Mouse (Mus musculus): ENCODE measurements at regions not wholly inside any gene's neighbourhood (a gene's known extent, or its start where the extent isn't known, plus 50 kb on each side); places are given as distances from the start of the nearest gene placed in this dataset.
A peak's percentile ranks its signal among the peaks of the same experiment; 100 is the strongest.
"Not testable (repeated sequence)": the region's sequence is repeated elsewhere in the genome, so short reads cannot be mapped to it uniquely, and the experiment has no call there.

DNA sequence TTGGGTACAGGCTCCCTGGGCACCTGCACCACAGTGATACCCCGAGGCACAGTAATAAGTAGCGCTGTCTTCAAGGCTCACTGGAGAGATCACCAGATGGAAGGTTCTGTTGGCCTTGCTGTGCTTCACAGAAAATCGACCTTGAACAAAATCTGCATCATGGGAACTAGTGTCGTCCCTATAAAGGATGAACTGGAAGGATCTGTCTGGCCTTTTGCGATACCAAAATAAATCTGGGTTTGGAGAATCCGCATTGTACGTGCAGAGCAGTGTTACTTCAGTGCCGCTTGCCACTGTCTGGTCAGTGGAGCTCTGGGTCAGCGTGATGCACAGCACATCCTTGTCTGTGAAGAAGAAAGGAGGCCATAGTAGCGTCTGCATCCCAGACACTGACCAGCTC is 105.3 kb downstream of the Dad1 start:
- no peak for DNase-seq

DNA sequence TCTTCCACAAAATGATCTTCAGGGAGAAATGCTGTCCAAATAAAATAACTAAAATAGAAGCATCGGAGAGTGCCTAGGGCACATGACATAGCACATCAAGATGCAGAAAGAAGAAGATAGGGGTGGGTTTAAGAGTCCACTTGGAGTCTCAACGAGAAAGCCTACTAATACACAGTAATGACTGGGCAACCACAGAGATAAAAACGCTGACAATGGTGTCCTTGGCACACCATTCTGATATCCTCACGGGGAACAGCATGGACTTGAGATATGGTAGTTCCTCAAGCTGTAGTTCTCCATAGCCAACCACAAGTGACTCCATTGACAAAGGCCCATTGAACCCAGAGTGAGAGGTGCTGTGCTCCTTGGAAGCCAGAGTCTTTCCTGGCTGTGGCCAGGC is 105.8 kb downstream of the Dad1 start:
- no peak for DNase-seq

DNA sequence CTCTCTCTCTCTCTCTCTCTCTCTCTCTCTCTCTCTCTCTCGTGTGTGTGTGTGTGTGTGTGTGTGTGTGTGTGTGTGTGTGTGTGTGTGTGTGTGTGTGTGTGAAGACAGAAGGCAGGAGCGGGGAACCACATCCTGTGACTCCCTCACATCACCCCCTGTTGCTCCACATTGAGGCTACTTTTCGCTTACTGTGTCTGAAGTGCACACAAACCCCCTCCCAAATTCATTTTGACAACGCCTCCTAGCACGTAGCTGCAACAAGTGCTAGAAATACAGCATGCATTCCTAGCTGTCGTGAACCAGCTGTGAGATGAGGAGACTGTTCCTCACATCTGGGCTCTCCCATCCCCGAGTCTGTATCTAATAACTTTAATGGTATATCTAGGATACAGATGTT is 106.4 kb downstream of the Dad1 start:
- no peak for DNase-seq

DNA sequence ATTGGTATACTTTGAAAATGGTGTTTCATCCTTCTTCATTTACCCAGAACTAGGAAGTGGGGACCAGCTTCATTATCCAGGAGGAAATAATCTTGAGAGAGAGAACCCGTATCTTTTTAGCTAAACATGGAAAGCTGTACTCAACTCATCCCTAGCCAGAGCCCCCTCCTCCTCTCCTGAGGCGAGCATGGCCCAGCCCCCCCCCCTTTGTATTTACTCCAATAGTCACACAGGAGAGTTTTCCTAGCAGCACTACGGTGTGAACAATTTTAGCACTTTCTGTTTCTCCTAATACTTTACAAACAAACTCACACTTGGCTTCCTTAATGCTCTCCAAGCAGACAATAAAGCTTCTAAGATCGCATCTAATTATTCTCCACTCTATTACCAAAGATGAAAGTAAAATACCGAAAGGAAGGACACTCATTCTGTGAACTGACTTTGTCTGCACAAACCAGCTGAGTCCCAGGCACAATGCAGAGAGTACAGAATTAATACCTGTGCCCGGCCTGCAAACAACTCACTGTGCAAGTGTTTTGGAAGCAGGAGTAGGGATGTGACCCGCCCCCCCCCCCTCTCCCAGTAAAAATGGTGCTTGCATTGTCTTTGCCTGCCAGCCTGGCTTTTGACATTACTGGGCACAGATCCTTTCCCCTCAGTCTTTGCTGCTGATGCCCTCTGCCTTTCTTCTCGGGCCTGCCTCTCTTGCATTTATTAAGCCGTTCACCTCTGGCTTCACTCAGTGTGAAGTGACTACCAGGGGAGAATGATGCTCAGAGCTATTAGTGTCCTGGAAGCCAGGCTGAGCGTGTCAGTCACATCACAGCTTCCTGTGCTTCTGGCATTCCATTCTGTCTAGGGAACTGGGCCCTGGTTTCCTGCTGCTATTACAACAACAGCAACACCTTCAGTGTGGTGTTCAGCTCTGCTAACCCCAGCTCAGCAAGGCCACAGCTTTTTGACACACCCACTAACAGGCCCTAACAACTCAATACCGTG is 107.9 kb downstream of the Dad1 start:
- no peak for DNase-seq

DNA sequence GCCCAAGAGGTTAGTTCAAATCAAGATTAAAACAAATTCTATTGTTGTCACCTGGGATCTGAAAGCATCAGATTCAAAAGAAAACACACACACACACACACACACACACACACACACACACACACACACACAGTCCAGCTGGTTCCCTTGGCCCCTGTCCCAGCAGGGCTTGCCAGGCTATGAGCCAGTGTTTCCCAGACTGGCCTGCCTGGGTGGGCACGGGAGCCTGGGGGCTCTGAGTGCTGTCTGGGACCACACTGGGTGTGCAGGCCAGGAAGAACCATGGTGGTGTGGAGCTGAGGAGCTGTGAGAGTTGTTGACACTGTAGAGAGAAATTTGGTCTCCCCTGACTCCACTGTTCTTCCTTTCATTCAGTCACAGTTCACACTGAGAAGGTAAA is 110.1 kb downstream of the Dad1 start:
- DNase-seq: peak; percentile 18

DNA sequence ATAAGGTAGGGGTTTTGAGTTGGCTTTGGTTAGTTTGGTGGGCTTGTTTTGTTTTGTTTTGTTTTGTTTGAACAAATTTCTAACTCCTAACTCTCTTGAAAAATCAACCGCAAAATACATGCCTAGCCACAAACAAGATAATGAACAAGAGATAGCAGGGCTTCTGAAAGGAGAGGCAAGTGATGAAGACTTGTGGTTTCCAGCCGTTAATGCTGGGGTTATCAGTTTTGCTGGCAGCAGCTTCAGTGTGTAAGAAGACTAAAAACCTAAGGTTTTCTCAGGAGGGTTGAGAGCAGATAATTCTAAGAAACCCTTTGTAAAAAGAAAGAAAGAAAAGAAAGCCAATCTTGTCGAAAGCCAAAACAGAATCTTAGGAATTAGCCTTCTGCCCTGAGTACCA is 115.6 kb downstream of the Dad1 start:
- no peak for DNase-seq

DNA sequence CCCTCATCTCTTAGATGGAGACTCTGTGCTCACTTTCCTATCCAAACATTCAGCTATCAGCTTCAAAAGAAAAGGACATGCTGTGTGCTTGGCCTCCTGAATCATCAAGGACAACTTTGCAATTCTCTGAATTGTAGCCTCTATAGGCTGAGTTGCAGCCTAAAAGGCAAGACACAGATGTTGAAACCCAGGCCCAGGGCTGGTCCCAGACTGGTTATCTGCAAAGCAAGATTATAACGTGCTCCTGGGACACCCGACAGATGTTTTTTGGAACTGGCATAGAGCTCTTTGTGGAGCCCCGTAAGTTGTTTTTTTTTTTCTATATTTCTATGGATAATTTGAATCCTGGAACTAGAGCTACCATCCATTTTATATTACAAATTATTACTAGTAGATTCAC is 117.4 kb downstream of the Dad1 start:
- DNase-seq: no peak

DNA sequence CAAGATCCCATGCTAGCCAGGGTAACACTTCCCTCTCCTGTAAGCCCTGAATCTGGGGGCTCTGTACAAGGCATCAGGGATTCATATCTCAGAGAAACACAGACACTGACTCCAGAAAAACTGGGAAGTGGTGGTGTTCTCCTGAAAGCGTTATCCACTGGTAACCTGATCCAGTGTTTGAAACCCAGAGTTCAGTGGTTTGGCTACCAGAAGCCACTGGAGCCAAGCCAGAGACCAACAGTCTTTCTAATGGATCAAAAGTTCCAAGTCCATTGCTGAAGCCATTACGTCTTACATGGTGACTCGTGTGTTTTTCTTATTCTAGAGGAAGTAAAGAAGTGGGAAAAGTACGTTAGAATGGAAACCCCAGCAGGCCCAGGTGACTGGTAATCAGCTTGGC is 125.6 kb downstream of the Dad1 start:
- DNase-seq: peak; percentile 20

DNA sequence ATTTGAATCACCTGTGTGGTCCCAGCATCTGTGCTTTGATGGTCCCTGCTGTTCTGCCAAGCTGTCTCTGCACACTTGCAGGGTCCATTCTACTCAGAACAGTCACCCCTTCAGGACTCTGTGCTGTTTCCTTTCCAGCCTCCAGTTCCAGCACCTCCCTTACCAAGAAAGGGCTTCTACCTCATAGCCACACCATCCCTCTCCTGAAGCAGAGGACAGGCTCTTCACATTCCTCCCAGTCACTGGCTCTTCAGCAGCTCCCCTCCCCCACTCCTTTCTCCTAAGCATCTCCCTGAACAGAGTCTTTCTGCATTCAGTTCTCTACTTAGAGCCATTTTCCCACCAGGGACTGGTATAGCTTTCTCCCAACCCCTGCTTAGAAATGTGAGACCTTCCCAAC is 128.4 kb downstream of the Dad1 start:
- no peak for DNase-seq

DNA sequence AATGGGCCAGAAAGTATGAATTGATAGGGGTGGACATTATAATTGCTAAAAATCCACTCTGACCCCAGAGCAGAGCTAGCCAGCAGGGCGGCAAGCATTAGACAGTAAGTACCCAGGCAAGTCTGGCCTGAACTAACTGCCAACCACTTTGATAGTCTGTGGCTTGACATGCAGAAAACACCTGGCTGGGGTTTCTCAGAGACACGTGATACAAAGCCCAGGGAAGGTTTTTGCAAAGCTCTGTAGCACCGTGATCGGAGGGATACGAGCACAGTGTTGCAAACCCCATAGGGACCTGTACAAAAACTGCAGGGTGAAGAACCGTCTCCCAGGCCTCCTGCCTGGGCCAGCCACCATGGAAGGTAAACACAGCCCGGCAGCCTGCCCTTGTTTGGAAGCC is 131.9 kb downstream of the Dad1 start:
- no peak for DNase-seq

DNA sequence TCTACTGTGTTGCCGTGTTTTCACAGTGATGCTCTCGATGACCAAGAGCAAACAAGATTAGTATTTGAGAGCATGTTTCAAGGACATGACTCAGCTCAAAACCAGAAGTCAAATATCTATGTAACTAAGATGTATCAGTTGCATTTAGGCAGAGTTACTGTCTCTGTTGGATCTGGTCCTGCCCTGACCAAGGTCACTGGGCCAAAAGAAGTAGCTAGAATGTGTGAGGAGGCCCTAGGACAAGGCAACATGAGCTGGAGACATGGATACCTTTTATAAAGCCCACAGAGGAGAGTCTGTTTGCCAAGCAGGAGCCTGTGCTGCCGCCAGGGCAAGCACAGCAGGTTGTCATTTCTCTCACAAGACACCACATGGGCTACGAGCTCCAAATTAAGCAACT is 132.6 kb downstream of the Dad1 start:
- no peak for DNase-seq

DNA sequence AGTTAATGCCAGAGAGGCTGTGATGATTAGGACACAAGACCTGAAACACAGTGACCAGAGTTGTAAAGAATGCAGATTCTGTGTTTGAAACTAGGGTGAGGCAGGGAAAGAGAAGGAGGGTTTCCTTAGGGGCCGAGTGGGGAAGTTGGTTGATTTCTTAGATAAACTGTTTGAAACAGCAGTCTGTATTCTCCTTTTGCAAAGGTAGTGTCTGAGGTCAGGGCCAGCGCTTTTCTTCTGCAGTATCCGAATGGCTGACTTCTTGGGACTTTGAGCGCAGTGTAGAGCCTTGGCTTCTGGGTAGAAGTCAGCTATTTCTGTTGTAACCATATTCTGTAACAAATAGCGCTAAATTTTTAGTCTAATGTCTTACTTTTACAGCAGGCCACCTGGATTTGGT is 133.7 kb downstream of the Dad1 start:
- no peak for DNase-seq

DNA sequence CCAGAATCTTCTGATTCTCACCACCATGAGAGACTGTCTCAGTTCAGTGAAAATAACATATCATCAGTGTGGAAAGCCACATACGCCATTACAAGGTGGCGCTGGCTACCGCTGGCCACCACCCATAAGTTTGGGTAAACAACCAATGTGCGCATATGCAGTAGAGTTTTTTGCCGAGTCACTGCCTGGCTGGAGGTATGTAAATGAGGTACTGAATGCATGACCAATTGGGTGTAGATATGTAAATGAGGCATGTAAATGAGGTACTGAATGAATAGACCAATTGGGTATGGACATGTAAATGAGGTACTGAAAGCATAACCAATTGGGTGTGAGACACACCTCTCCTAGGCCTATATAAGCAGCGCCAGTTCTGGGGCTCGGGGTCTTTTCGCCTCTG is 136.3 kb downstream of the Dad1 start:
- DNase-seq: not testable (repeated sequence)

DNA sequence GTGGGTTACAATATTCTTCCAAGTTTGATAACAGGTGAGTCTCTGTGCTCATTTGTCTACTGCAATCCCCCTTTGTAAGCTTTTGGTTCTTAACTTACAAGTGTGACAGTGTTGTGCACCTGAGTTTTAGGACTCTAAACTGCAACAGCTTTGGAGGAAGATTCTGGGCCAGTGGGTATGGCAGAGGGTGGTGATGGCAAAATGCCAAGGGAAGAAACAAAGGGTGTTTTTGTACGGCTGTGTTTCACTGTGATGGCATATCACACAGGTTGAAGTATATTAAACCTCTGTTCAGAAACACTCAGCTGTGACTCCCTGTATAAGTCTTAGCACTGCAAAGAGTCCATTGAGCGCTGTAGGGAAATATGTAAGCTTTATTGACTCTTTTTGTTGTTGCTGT is 140.7 kb downstream of the Dad1 start:
- DNase-seq: no peak

DNA sequence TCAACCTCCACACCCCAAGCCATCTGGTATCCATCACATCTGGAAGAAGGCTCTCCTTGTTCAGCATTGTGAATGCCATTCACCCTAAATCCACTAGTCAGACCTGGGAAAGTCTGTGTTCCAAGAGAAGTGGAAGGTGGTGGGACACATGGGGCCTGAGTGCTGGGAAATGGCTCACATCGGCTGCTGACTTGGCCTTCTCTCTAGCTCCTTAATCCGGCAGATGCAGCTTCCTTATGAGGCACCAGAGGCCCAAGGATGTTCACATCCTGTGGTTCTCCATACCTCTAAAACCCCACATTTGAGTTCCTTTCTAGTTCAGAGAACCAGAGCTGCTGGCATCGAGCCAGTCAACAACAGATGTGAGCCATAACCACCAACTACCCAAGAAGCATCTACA is 142.9 kb downstream of the Dad1 start:
- peak; percentile 17 for DNase-seq

DNA sequence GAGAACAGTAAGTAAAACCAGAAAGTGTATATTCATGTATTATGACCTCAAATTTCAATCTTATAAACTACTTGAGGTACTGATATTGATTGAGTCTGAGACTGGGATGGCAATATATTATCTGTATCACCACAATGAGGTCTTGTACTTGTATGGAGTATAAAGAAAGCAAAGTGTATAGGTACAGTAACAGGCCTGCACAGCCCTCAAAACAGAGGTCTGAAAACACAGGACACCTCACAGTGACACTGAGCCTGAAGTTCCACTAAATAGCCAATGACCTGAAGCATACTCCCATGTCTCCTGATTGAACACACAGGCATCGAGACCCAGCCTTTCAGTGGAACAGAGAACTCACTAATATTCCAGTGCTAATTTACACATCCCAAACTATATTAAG is 144.8 kb downstream of the Dad1 start:
- DNase-seq: no peak

DNA sequence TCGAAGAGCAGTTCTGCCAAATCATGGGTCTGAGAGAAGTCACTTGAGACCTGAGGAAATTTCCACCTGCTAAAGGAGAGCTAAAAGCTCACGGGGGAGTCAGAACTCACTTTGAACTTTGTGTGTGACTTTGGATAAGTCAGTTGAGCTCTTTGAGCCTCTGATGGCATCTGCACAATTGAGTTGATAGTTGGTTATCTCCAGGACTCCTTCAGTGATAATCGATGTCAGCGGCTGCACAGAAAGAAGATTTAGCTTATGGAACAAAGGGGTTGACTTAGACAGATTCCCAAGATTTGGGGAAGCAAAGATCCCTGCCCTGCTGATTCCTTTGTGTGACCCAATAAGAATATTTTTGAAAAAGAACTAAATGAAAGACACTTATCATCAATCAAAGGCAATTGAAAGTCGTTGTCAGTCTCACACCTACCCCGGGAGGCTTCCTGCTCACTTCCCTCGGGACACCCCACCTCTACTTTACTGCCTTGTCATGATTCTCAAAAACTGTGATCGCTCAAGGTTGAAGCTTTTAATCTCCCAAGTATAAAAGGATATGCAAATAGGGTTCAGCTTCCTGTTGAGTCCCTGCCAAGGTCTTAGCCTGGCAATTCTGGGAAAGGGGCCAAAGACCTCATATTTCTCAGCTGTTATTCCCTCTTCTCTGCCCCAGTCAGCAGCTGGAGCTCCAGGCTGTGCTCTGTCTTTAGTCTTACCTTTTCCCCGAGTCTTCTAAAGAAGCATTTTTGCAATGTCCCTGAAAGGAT is 145.4 kb downstream of the Dad1 start:
- DNase-seq: peak; percentile 29

DNA sequence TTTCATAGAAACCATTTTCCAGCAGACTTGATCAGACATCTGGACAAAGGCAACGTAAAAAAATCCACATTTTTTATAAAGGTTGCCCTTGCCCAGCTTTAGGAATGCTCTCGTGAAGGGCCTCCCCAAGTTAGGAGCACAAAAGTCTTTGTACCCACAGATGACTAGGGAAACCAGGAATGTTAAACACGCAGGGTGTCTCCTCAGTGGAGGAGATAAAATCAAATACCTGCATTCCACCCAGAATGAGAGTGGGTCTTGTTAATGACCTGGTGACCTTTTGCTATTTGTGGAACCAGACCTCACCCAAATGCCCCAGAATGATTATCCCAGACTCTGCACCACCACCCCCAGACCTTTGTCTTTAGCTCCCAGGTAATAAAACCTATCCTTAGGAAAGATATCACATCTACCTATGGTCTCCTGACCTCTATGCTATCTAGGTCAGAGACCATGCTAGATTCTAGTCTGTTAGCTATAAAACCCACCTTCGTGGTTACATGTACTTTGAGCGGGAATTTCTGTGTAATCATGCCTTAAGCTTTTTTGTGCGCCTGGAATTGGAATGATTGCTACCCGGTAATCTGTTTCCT is 146.6 kb downstream of the Dad1 start:
- DNase-seq: no peak

DNA sequence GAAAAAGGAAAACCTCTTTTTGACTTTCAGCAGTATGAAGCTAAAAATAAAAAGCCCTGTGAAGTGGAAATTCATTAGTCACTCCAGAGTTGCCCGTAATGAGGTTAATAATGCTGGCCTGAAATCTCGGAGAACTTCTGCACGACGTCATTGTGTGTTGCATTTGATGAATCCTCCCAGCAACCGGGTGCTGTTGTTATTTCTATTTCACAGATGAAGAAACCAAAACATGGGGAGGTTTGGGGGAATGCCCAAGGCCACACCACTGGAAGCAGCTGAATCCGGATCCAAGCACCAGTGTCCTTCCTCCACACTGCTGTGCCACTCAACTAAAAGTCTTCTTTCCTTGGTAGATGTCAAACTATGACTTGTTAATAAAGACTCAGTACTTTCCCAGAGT is 149.7 kb downstream of the Dad1 start:
- no peak for DNase-seq

DNA sequence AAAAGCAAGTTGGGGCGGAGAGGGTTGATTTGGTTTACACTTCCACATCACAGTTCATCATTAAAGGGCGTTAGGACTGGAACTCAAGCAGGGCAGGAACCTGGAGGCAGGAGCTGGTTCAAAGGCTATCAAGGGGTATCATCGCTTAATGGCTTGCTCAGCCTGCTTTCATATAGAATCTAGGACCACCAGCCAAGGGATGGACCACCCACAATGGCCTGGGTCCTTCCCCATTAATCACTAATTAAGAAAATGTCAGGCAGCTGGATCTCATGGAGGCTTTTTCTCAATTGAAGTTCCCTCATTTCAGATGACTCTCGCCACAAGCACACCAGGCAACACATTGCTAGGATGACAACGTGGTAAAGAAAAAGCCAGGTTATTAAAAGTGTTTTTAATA is 150.4 kb downstream of the Dad1 start:
- DNase-seq: no peak

DNA sequence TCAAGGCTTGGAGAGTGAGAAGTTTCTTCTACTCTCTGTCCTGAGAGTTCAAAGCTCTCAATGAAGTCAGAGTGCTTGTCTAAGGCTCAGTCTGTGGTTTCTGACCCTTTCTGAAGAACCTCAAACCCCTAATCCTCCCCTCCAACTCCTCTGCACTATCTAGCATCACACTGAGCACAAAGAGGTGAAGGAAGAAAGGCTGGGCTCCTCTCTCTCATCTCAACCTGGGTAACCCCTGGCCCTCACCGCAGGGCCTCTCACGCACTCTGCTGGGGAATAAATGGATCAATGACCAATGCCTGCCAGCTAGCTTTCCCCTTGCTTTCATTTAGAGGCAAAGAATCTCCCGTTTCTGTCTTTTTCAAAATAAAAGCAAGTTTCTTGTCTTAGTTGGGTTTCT is 150.8 kb downstream of the Dad1 start:
- no peak for DNase-seq

DNA sequence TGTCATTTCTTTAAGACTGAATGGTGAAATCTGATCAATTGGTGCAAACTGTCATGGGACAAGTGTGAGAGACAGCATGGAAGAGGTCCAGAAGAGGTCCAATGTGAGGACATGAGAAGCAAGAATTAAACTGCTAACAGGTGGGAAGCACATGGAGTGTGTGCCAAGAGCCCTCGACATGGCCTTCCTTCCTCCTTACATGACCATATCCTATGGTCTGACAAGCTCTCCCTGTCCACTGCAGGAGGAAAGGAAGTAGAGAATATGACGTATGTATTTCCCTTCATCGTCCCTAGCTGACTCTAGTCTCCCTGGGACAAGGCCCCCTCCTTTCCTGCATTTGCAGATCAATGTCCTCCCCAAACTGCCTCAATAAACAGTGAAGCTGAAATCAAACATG is 152.1 kb downstream of the Dad1 start:
- no peak for DNase-seq

DNA sequence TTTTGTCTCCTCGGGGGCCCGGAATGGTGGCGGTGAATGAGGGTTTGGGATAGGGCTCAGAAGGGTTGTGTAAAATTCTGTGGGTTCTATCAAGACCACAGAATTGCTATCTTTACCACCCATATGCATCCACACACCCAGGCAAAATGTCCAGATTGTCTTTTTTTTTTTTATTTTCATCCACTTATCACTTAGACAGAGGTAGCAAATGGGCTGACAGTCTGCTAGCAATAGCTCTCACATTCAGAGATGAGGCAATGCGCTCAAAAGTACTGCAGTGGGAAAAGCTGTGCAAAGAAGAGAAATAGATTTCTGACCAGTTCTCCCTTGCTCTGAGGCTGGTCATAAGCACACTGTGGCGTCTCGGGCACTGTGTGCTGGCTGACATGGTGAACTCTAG is 154.5 kb downstream of the Dad1 start:
- no peak for DNase-seq

Measured in gastrocnemius, postnatal 10 days (tissue).